Mouse (Mus musculus): Measurements from ENCODE around the gene Sprr2i.

DNA sequence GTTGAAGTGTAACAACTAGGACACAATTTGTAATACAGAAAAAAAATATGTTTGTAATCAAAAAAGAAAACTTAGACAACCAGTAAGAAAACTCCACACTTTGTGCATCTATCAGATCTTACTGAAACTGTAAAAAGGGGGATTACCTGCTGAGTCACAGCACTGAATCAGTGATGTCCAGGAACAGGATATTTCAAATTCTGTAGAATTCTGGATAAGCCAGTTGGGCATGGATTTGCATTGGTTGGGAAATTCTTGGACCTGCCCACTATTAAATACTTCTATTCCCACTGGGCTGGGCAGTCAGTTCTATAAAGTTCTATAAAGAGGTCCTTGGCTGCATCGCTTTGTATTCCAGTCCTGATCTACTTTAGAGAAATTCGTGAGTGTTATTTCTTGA lies 10.0 kb downstream of the Sprr2i start, which contains the start of gene Sprr2j-ps:
- TF ChIP-seq EP300 (IDR thresholded peaks at IDR 0.05; ENCODE audit: low read depth) (no peak), CTCF (IDR thresholded peaks at IDR 0.05; ENCODE audit: low read depth) (no peak)

Data from liver, embryonic 14.5 days (tissue).